Mouse (Mus musculus) olfactory bulb, adult 2 months (tissue): ENCODE results near the gene Trim2. TPM values are rescaled to one million over a fixed set of nuclear protein-coding genes. Genes with fewer than 3 reads are reported as not detected.
A peak's percentile ranks its signal among the peaks of the same experiment; 100 is the strongest.

Source experiments
- H3K27ac ChIP-seq: fragments of 200-500 bp; 2 replicates; pipeline ENCODE4 v1.5.1; 2012; ENCODE audit warnings: low read depth, low read length; ENCODE audit not compliant: insufficient read depth
- H3K4me1 ChIP-seq: fragments of 200-500 bp; 2 replicates; pipeline ENCODE4 v1.6.1; 2012; ENCODE audit warnings: low read length; ENCODE audit not compliant: control insufficient read depth, insufficient read depth
- H3K4me3 ChIP-seq: fragments of 200-500 bp; 2 replicates; pipeline ENCODE4 v1.5.1; 2012; ENCODE audit warnings: mild to moderate bottlenecking, low read depth, low read length, moderate library complexity; ENCODE audit not compliant: insufficient read depth
- CTCF ChIP-seq: fragments of 200-500 bp; IDR thresholded peaks from 2 replicates; pipeline ENCODE4 v1.5.1; 2012; ENCODE audit warnings: low read depth, mild to moderate bottlenecking, low read length, moderate library complexity; ENCODE audit not compliant: insufficient read depth
- POLR2A ChIP-seq: fragments of 200-500 bp; IDR thresholded peaks from 2 replicates; pipeline ENCODE4 v1.6.1; 2012; ENCODE audit warnings: mild to moderate bottlenecking, low read depth, low read length, moderate library complexity; ENCODE audit not compliant: insufficient read depth
- WGBS: fragments of 180-500 bp; shearing (Covaris S2); methylation state at CpG from one replicate; pipeline ENCODE4 v1.1.7; 2018; 5-methylcytosine and 5-hydroxymethylcytosine counted together
- polyA plus RNA-seq: library from polyadenylated mRNA; stranded (reverse); fragments of >200 nt; gene quantifications from 2 replicates; pipeline ENCODE4 v1.2.4, GENCODE M21; 2012; ENCODE audit warnings: low replicate concordance; ENCODE audit not compliant: missing spikeins, insufficient read depth, insufficient read length

The Trim2 gene
- polyA plus RNA-seq, 1 experiment: not detected

DNA sequence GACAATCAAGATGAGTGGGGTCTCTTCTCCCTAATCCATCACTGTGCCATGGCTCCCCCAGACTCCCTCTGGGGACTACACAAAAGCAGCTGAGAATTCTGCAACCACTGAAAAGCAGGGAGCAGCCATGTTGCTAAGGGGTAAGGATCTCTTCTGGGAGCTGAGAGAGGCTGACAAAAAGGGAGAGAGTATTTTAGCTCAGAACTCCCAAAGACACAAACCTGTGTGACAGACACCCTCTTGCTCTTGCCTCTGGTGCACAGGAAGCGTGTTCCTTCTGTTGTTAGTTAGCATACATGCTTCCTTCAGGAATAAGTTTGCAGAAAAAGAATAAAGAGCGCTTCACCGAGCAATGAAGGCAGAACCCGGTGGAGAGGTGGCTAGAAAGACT is 88.7 kb downstream of the Trim2 start:
- H3K4me3 ChIP-seq: no peak overlapping the region; the same call in 1 of the 2 replicates
- TF ChIP-seq POLR2A: no peak
- TF ChIP-seq CTCF: no peak
- peaks cover 38% of the 10 kb centered on the region for H3K4me1 ChIP-seq
- H3K27ac ChIP-seq: peak overlapping the region; percentile 39; the same call in 1 of the 2 replicates
- WGBS: 14% methylated on average over 4 of the region's 4 CpGs

DNA sequence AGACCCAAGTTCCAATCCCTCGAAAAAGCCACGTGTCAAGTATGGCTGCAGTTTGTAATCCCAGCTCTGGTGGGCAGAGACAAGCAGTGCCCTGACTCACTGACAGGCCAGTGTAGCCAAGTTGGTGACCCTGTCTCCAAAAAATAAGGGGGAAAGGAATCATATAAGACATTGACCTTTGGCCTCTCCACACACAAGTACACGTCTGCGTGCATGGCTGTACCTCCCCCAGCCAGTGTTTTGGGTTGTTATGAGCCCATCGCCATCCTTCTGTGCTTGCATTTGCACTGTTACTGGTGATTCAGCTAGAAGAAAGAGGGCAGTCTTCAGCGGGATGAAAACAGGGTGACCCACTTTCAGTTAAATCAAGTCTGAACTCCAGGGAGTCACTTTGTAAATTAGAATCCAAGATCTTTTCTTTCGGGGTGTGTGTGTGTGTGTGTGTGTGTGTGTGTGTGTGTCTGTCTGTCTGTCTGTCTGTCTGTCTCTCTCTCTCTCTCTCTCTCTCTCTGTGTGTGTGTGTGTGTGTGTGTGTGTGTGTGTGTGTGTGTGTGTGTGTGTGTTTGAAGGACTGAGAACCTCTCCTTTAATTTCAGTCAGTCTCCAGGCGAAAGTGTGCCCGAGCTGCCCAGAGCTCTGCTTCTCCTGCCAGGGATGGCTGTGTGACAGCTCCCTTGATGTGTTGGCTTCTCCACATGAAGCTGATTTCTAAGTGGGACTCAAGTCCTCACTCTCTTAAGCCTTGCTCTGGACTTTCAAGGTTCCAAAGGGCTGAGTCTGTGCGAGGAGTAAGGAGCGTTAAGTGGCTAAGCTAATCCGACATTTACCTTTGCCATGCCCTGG is 89.3 kb downstream of the Trim2 start:
- Histone ChIP-seq H3K4me3 (no peak overlapping the region; the same call in 1 of the 2 replicates), H3K27ac (peak overlapping the region; percentile 39), H3K4me1 (peaks cover 38% of the 10 kb centered on the region)
- TF ChIP-seq CTCF: no peak
- TF ChIP-seq POLR2A: no peak
- 31% methylated on average over 12 of the region's 12 CpGs for WGBS

DNA sequence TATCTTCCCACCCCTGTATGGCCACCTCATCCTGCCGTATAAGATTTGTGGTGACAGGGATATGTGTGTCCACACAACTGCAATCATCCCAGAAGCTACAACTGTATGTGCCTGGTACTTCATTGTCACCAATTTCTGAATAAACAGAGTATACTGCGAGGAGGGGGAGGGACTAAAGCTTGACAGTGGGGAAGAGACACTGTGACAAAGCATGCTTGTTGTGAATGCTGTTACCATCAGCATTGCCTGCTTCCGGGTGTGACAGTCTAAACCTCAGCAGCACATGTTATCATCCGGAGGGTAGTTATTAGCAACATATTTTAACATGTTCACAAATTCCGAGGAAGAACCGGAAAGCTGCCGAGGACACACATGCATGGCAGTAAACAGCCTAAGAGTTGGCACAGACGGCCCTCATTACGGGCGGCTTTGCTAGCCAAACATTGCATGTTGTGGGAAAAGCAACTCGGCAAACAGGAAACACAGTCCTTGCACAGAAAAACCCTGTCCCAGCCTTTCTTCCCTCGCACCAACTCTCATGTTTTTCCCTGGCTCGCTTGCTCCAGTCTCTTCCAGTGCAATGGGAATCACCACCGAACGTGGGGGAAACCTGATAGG is 90.8 kb downstream of the Trim2 start:
- TF ChIP-seq CTCF: no peak
- TF ChIP-seq POLR2A: no peak
- Histone ChIP-seq H3K4me3 (peak overlapping the region; percentile 29), H3K4me1 (peaks cover 38% of the 10 kb centered on the region), H3K27ac (peak overlapping the region; percentile 67)
- WGBS: 16% methylated on average over 15 of the region's 15 CpGs

DNA sequence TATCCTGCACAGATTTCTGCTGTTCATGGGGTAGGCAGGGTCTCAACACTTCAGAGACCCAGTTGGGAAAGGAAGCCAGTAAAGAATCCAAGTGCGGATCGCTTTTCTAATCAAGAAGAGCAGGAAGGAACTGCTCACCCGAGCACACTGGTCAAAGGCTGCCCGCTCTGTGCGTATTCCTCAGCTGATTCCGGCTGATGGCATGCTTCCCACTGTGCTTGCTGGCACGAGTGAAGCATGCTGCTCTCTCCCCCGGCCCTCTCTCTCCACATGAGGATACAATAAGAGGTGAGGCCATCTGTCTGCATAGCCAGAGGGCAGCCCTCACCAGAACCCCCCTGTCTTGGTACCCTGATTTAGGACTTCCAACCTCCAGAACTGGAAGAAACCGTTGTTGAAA is 91.4 kb downstream of the Trim2 start:
- 0 out of 2 replicates have a peak overlapping the region, but pooled peaks have one; percentile 9 for H3K4me3 ChIP-seq
- peaks cover 38% of the 10 kb centered on the region for H3K4me1 ChIP-seq
- TF ChIP-seq CTCF: no peak
- TF ChIP-seq POLR2A: no peak
- 18% methylated on average over 9 of the region's 9 CpGs for WGBS
- peak overlapping the region; percentile 67 for H3K27ac ChIP-seq

DNA sequence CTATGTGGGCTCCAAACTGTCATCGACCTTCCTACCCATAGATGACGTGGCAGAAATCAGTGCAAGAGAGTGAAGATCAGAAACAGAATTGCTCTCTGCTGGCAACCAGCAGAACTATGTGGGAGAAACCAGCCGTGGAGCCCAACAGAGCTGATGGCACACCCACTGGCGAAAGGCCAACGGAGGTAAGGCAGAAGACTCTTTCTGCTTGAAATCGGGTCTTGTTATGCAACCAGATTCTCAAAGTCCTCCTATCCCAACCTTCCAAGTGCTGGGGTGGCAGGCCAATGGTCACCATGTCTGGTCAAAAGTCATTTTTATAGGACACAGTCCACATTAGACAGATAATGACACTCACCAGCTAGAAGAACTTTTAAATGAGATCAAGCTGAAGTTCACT is 92.2 kb downstream of the Trim2 start:
- TF ChIP-seq POLR2A (no peak), CTCF (no peak)
- 43% methylated on average over 6 of the region's 6 CpGs for WGBS
- Histone ChIP-seq H3K27ac (0 out of 2 replicates have a peak overlapping the region, but pooled peaks have one; percentile 10), H3K4me3 (no peak overlapping the region), H3K4me1 (peaks cover 42% of the 10 kb centered on the region)

DNA sequence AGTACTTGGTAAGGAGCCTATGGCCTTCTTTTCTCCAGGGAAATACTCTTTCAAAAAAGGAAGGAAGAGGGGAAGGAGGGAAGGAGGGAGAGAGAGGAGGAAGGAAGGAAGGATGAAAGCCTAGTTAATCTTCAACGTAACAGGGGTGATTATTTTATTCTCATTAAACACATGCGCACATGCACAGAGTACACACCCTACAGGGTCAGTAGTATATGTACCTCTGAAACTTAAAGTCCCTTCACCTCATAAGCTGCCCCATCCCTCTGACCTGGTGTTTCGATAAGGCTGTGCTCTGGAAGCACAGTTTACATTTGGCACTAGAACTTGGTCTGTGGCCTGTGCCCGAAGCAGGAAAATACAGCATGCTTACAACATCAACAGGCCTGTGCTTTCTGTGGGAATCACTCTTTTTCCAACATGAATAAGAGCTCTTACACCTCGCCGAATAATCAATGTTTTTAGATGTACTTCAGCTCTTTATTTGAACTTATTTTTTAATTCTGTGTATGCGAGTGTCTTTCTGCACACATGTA is 95.3 kb downstream of the Trim2 start:
- Histone ChIP-seq H3K27ac (no peak overlapping the region), H3K4me1 (peaks cover 36% of the 10 kb centered on the region), H3K4me3 (no peak overlapping the region)
- no peak for TF ChIP-seq POLR2A
- TF ChIP-seq CTCF: no peak
- 60% methylated on average over 7 of the region's 7 CpGs for WGBS

DNA sequence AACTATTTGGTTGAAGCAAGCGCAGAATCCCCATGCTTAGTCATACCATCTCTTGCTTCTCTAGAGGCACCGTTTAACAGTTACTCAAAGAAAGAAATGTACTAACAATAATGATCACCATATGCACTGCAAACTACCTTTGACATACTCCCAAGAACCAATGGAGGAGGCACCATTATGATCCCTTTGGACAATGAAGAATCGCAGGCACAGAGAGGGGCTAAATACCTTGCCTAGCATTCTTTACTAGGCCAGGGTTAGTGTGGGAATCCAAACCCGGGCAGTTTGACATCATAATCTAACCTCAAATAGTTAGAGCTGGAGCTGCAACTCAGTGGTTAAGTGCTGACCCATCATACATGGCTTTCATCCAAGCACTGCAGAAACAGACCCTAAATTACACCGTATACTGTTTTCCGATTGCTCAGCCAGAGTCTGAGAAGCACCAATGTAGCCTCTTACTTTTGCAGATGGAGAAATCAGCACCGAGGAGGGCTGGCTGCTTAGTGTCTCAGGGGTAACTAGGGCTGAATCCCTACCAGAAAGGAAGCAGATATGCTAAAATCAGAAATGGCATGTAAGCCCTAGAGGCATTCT is 97.7 kb downstream of the Trim2 start:
- TF ChIP-seq CTCF: no peak
- no peak for TF ChIP-seq POLR2A
- Histone ChIP-seq H3K27ac (no peak overlapping the region), H3K4me3 (no peak overlapping the region), H3K4me1 (peaks cover 22% of the 10 kb centered on the region)
- 44% methylated on average over 7 of the region's 7 CpGs for WGBS

- H3K4me1 ChIP-seq: peaks cover 20% of the 10 kb centered on the region
- TF ChIP-seq POLR2A (no peak), CTCF (no peak)
- 92% methylated on average over 7 of the region's 7 CpGs for WGBS
- H3K4me3 ChIP-seq: no peak overlapping the region
- peak overlapping the region; percentile 19; the same call in 1 of the 2 replicates for H3K27ac ChIP-seq
Measured at GRCm38 (mm10) chr3:84208475-84208874, 98.2 kb downstream of the Trim2 start.

- 0 out of 2 replicates have a peak overlapping the region, but pooled peaks have one; percentile 39 for H3K27ac ChIP-seq
- no peak overlapping the region for H3K4me3 ChIP-seq
- TF ChIP-seq CTCF: no peak
- TF ChIP-seq POLR2A: no peak
- H3K4me1 ChIP-seq: peaks cover 20% of the 10 kb centered on the region
- 11% methylated on average over 2 of the region's 2 CpGs for WGBS
Measured at GRCm38 (mm10) chr3:84207366-84207765, 99.3 kb downstream of the Trim2 start.
